Mouse (Mus musculus): ENCODE data around the gene Vmn1r142. TPM values are rescaled to one million over a fixed set of nuclear protein-coding genes. Genes with fewer than 3 reads are reported as not detected.
"Not testable (repeated sequence)": the region's sequence is repeated elsewhere in the genome, so short reads cannot be mapped to it uniquely, and the experiment has no call there.

The Vmn1r142 gene
- not detected in 2 replicates for polyA plus RNA-seq (2015; fragmentation: Nextera tagmentation; extraction: Ambion mirVana)

GRCm38 (mm10) chr7:22163935-22164334 lies at the start of gene Vmn1r142:
TSS of gene Vmn1r142 (minus strand) at chr7:22164035.
- no CpG with 5 or more reads among the region's 3 CpGs for WGBS

GRCm38 (mm10) chr7:22201164-22201563 lies 37.3 kb upstream of the Vmn1r142 start, which contains the start of gene Gm8653:
TSS of gene Gm8653 (minus strand) at chr7:22201264.
- not testable (repeated sequence) for H3K27ac ChIP-seq; H3K9ac ChIP-seq; H3K4me3 ChIP-seq (replicated peaks); ATAC-seq (ENCODE audit: insufficient read depth, low FRiP score, low read depth); H3K9me3 ChIP-seq; H3K27me3 ChIP-seq (replicated peaks); H3K36me3 ChIP-seq; H3K4me1 ChIP-seq; H3K4me2 ChIP-seq
- WGBS, result no CpG with 5 or more reads among the region's 2 CpGs

More at GRCm38 (mm10) chr7:22163935-22164334, at the start of gene Vmn1r142:
- H3K9ac ChIP-seq; H3K4me2 ChIP-seq; H3K36me3 ChIP-seq; ATAC-seq (ENCODE audit: insufficient read depth, low FRiP score, low read depth); H3K27ac ChIP-seq; H3K4me3 ChIP-seq (replicated peaks); H3K9me3 ChIP-seq; H3K27me3 ChIP-seq (replicated peaks); H3K4me1 ChIP-seq: not testable (repeated sequence)

GRCm38 (mm10) chr7:22189077-22189476 lies 25.2 kb upstream of the Vmn1r142 start, which contains the start of gene Vmn1r143:
TSS of gene Vmn1r143 (plus strand) at chr7:22189377.
- H3K9ac ChIP-seq; H3K27ac ChIP-seq; H3K9me3 ChIP-seq; H3K4me2 ChIP-seq; H3K36me3 ChIP-seq; H3K27me3 ChIP-seq (replicated peaks); H3K4me1 ChIP-seq; ATAC-seq (ENCODE audit: insufficient read depth, low FRiP score, low read depth); H3K4me3 ChIP-seq (replicated peaks): not testable (repeated sequence)
- no CpG with 5 or more reads among the region's 3 CpGs for WGBS

- not testable (repeated sequence) for H3K9ac ChIP-seq; H3K4me1 ChIP-seq; ATAC-seq (ENCODE audit: insufficient read depth, low FRiP score, low read depth); H3K36me3 ChIP-seq; H3K27me3 ChIP-seq (replicated peaks); H3K9me3 ChIP-seq; H3K4me3 ChIP-seq (replicated peaks); H3K27ac ChIP-seq; H3K4me2 ChIP-seq
- no CpG with 5 or more reads among the region's 5 CpGs for whole genome bisulfite sequencing
Observed at GRCm38 (mm10) chr7:22134641-22135040, 29.2 kb downstream of the Vmn1r142 start, which contains the start of gene Gm10666. TSS of gene Gm10666 (minus strand) at chr7:22134741.

GRCm38 (mm10) chr7:22118145-22118544 lies 45.7 kb downstream of the Vmn1r142 start, which contains the start of gene Gm16451:
TSS of gene Gm16451 (minus strand) at chr7:22118245.
- no CpG with 5 or more reads among the region's 2 CpGs for WGBS
- H3K9ac ChIP-seq; H3K27me3 ChIP-seq (replicated peaks); H3K36me3 ChIP-seq; H3K27ac ChIP-seq; H3K4me2 ChIP-seq; H3K4me1 ChIP-seq; H3K9me3 ChIP-seq; ATAC-seq (ENCODE audit: insufficient read depth, low FRiP score, low read depth); H3K4me3 ChIP-seq (replicated peaks): not testable (repeated sequence)

Other genes with a start within 250 kb of the Vmn1r142 start
- not detected in 2 replicates for gene Gm5891, start 242.7 kb downstream of the Vmn1r142 start, polyA plus RNA-seq (2015; fragmentation: Nextera tagmentation; extraction: Ambion mirVana)
- gene Vmn1r137, start 169.4 kb downstream of the Vmn1r142 start, polyA plus RNA-seq (2015; fragmentation: Nextera tagmentation; extraction: Ambion mirVana), result not detected in 2 replicates
- not detected in 2 replicates for gene Vmn1r138, start 135.1 kb downstream of the Vmn1r142 start, polyA plus RNA-seq (2015; fragmentation: Nextera tagmentation; extraction: Ambion mirVana)
- gene Gm6176, start 107.7 kb downstream of the Vmn1r142 start, polyA plus RNA-seq (2015; fragmentation: Nextera tagmentation; extraction: Ambion mirVana), result not detected in 2 replicates
- not detected in 2 replicates for gene Vmn1r139, start 95.0 kb downstream of the Vmn1r142 start, polyA plus RNA-seq (2015; fragmentation: Nextera tagmentation; extraction: Ambion mirVana)
- not detected in 2 replicates for gene Gm16451, start 45.8 kb downstream of the Vmn1r142 start, polyA plus RNA-seq (2015; fragmentation: Nextera tagmentation; extraction: Ambion mirVana)
- gene Gm10666, start 29.3 kb downstream of the Vmn1r142 start, polyA plus RNA-seq (2015; fragmentation: Nextera tagmentation; extraction: Ambion mirVana), result not detected in 2 replicates
- not detected in 2 replicates for gene Vmn1r143, start 25.3 kb upstream of the Vmn1r142 start, polyA plus RNA-seq (2015; fragmentation: Nextera tagmentation; extraction: Ambion mirVana)
- gene Gm8653, start 37.2 kb upstream of the Vmn1r142 start, polyA plus RNA-seq (2015; fragmentation: Nextera tagmentation; extraction: Ambion mirVana), result not detected in 2 replicates
- gene Gm8453, start 65.4 kb upstream of the Vmn1r142 start, polyA plus RNA-seq (2015; fragmentation: Nextera tagmentation; extraction: Ambion mirVana), result not detected in 2 replicates
- gene Gm4187, start 165.7 kb upstream of the Vmn1r142 start, polyA plus RNA-seq (2015; fragmentation: Nextera tagmentation; extraction: Ambion mirVana), result not detected in 2 replicates
- gene Gm8660, start 207.0 kb upstream of the Vmn1r142 start, polyA plus RNA-seq (2015; fragmentation: Nextera tagmentation; extraction: Ambion mirVana), result not detected in 2 replicates
- not detected in 2 replicates for gene Vmn1r148, start 249.5 kb upstream of the Vmn1r142 start, polyA plus RNA-seq (2015; fragmentation: Nextera tagmentation; extraction: Ambion mirVana)